Mouse (Mus musculus): ENCODE results near the gene Fam162b.

The Fam162b gene

GRCm38 (mm10) chr10:51590139-51590574 is at the start of gene Fam162b:
Gene Fam162b, minus strand, starts transcription at chr10:51590517.
- no peak for DNase-seq (ENCODE audit: low read depth)

GRCm38 (mm10) chr10:51631411-51632136 is 41.3 kb upstream of the Fam162b start, which contains the start of gene Gprc6a:
Gene Gprc6a, minus strand, starts transcription at chr10:51631461.
- DNase-seq (ENCODE audit: low read depth) = no peak

GRCm38 (mm10) chr10:51621193-51621592 is 30.9 kb upstream of the Fam162b start:
- DNase-seq (ENCODE audit: low read depth) = no peak

GRCm38 (mm10) chr10:51620126-51620525 is 29.8 kb upstream of the Fam162b start:
- no peak for DNase-seq (ENCODE audit: low read depth)

- DNase-seq (ENCODE audit: low read depth) = no peak
Measured at GRCm38 (mm10) chr10:51618538-51618937, 28.2 kb upstream of the Fam162b start.

GRCm38 (mm10) chr10:51614826-51615590 is 24.7 kb upstream of the Fam162b start:
- no peak for DNase-seq (ENCODE audit: low read depth)

- no peak for DNase-seq (ENCODE audit: low read depth)
Measured at GRCm38 (mm10) chr10:51613421-51613820, 23.1 kb upstream of the Fam162b start.

GRCm38 (mm10) chr10:51611969-51612682 is 21.8 kb upstream of the Fam162b start:
- DNase-seq (ENCODE audit: low read depth) = no peak

- no peak for DNase-seq (ENCODE audit: low read depth)
Measured at GRCm38 (mm10) chr10:51609741-51610425, 19.6 kb upstream of the Fam162b start.

- no peak for DNase-seq (ENCODE audit: low read depth)
Measured at GRCm38 (mm10) chr10:51596928-51597635, 6.8 kb upstream of the Fam162b start.

- DNase-seq (ENCODE audit: low read depth) = peak; percentile 12
Measured at GRCm38 (mm10) chr10:51595001-51595931, 4.9 kb upstream of the Fam162b start.

GRCm38 (mm10) chr10:51591574-51591973 is 1.3 kb upstream of the Fam162b start:
- no peak for DNase-seq (ENCODE audit: low read depth)

- no peak for DNase-seq (ENCODE audit: low read depth)
Measured at GRCm38 (mm10) chr10:51584919-51585318, 5.4 kb downstream of the Fam162b start.

- DNase-seq (ENCODE audit: low read depth) = no peak
Measured at GRCm38 (mm10) chr10:51584378-51584777, 5.9 kb downstream of the Fam162b start.

GRCm38 (mm10) chr10:51571225-51571996 is 18.9 kb downstream of the Fam162b start:
- no peak for DNase-seq (ENCODE audit: low read depth)

- DNase-seq (ENCODE audit: low read depth) = no peak
Measured at GRCm38 (mm10) chr10:51556005-51556404, 34.3 kb downstream of the Fam162b start.

GRCm38 (mm10) chr10:51553348-51554123 is 36.8 kb downstream of the Fam162b start:
- peak; percentile 51 for DNase-seq (ENCODE audit: low read depth)

Data from naive thymus-derived CD4-positive, alpha-beta T cell, adult 2 months (primary cell).